Mouse (Mus musculus) adrenal gland, adult 18-20 months (tissue): Measurements from ENCODE around the gene Gm29049. TPM values are rescaled to one million over a fixed set of nuclear protein-coding genes. Genes with fewer than 3 reads are reported as not detected.
"Not testable (repeated sequence)": the region's sequence is repeated elsewhere in the genome, so short reads cannot be mapped to it uniquely, and the experiment has no call there.

Source experiments
- DNase-seq, 2 experiments: peaks; one replicate each; pipeline ENCODE4 v3.0.0; 2021 to 2022; ENCODE audit warnings: low spot score in 2 of 2
- long read RNA-seq, 2 experiments: library from polyadenylated mRNA; stranded (forward); transcript quantifications; one replicate each; pipeline ENCODE4 v2.0.0; 2021
- total RNA-seq, 2 experiments: library from RNA; stranded (reverse); gene quantifications; 1 replicate in 1 of 2; 2 replicates in 1 of 2; pipeline ENCODE4 v1.2.3; 2021

Gm29049 gene
- not detected for total RNA-seq
- long read RNA-seq, experiment 1, result 0 reads
- long read RNA-seq, experiment 2, result 0 reads

- not testable (repeated sequence) for DNase-seq
These were observed at the start of gene Gm29049 for GRCm38 (mm10) chrY:7997068-7997467. Gene Gm29049, minus strand, starts transcription at chrY:7997168.

Other genes with a start within 250 kb of the Gm29049 start
- not detected for gene Gm20825, start 74.3 kb upstream of the Gm29049 start, total RNA-seq